Mouse (Mus musculus): ENCODE results near the gene Arl14ep. TPM values are rescaled to one million over a fixed set of nuclear protein-coding genes. Genes with fewer than 3 reads are reported as not detected.
"Not testable (repeated sequence)": the region's sequence is repeated elsewhere in the genome, so short reads cannot be mapped to it uniquely, and the experiment has no call there.

The Arl14ep gene
- total RNA-seq (2015): 31.8 and 33.7 TPM in 2 replicates
- total RNA-seq (2017): 33.2 and 33.3 TPM in 2 replicates

DNA sequence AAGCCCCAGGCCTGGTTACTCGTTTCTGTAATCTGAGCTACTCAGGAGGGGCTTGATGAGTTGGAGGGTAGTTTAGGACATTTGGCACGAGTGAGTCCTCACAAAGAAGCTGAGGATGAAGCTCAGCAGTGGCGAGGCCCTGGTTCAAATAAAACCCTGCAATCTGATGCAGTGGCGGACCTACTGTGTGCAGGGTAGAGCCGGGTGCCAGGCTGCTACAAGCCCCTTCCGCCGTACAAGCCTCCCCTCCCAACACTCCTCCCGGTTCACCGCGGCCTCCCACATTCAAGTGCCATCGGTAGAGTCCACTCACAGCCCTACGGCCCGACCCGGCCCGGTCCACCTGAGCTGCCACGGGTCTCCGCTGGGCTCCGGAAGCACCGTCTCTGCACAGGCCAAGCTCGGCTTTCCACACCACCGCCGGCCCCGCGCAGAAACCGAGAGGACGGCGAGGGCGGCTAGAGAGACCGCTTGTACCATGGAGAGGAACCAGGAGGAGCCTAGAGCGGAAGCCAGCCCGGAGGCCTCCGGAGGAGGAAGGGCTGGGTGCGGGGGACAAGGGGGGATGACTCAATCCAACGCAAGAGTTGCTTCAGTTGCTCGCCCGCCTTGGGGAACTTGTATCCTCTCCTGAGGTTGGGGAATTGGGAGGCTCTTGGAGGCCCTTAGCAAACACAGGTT lies at the start of gene Arl14ep:
Gene Arl14ep, minus strand, starts transcription at position 466 of the 681 bp plus-strand sequence.
- ATAC-seq (replicated peaks; ENCODE audit: poor library complexity): peak; percentile 98

DNA sequence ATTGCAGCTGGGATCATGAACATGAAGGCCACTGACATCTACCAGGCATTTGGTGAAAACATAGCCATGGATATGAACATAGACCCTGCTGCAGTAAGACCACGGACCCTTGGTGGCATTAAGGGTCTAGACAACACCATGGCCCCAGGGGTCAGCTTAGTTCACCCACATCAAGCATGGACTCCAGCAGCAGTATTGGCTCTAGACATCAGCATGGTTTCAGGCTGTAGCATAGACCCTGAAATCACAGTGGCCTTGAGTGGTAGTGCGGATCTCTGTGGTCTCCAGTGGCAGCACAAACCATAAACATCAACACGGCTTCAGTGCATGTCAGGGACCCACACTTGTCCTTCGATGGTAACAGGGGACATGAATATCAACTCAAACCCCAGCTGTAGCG lies 48.5 kb upstream of the Arl14ep start:
- no peak for ATAC-seq (replicated peaks; ENCODE audit: poor library complexity)

DNA sequence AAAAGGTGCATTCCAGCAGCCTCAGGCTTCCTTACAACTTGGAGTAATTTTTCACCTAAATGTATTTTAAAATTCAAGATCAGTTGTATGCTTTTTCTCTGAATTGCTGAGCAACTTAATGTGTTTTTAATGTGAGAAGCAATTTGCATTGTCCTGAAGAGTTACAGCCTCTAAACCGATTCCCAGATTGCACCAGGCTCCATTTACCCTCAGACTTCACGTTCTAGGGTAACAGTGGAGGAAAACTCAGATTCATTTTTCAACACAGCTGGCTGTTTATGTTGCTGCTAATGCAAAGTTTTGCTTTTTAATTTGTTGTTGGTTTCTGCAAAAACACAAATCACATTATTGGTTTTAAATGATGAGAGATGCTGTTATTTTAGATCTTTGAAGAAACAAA lies 45.1 kb upstream of the Arl14ep start:
- no peak for ATAC-seq (replicated peaks; ENCODE audit: poor library complexity)

DNA sequence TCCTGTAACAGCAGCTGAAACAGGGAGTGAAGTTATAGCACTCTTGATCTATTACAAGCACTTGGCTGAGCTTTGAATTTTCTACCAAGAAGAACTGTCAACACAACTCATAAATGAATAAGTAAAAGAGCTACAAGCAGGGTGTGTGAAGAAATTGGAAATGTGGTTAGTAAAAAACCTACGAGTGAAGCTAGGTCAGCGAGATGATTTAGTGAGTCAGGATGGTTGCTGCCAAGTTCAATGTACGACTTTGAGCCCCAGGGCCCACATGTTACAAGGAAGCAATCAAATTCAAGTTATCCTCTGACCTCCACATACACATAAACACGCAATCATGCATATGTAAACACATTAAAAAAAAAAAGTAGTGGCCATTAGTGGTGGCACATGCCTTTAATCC lies 38.9 kb upstream of the Arl14ep start:
- no peak for ATAC-seq (replicated peaks; ENCODE audit: poor library complexity)

DNA sequence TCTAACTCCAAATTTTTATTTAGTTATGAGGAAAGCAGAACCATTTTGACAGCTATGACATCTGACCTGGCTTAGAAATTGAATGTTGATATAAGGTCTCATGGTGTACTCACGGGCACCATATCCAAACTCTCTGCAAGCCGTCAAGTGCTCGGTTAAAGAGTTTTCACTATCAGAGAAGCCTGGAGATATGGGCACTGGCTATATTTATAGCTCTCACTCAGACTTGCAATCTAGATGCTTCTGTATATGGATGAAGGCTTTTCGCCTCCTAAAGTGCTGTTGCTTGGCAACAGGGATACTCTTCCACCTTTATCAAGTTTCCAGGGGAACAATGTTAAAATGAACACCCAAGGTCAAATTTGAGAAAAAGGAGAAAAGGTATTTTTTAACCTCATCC lies 38.1 kb upstream of the Arl14ep start:
- ATAC-seq (replicated peaks; ENCODE audit: poor library complexity): no peak

DNA sequence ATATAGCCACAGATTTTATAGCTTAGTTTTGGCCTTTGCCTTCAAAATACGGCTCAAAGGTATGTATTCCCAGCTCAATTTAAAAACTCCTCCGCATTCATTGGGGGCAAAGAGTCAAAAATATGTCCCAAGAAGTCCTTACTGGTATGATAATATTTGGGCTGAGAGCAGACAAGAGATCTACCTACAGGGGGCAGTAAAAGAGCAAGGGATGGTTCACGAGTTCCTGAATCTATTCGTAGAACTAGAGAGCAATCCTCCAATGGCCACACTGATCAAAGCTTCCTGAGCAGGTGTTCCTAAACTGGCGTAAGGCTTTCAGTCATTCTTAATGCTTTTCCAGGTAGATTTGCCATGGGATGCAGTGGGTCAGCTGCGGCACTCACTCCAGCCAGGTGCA lies 35.9 kb upstream of the Arl14ep start:
- ATAC-seq (replicated peaks; ENCODE audit: poor library complexity): no peak

DNA sequence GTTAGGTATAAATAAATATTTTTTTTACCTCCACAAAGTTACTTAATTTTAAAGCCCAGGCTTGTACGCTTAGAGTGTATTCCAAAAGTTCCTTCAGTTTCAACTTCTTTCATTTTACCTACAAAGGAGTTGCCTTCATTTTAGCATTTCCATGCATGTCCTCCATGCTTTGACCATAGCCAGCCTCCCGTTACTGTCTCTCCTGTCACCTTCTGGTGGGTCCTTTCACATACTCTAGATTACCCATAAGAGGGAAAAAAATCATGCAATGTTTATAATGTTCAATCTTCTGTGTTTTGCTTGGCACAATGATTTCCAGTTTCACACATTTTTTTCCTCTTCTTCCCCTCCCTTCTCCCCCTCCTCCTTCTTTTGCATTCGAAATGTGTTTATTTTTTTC lies 32.2 kb upstream of the Arl14ep start:
- no peak for ATAC-seq (replicated peaks; ENCODE audit: poor library complexity)

DNA sequence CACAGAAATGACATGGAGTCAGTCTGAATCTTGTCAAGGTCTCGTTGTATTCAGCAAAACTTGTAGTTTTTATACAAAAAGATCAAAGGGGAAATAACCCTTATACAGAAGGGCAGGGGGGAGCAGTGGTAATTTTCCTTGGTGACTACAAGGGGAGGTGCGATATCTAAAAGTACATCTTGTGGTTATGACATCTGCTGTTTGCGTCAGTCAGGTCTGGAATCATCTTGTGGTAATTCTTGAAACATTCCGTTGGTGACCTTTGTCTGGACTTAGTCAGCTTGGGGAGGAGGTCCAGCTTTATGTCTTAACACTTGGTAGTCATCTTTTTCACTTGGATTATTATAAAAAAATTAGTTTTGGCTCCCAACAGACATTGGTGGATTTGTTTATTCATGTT lies 31.7 kb upstream of the Arl14ep start:
- ATAC-seq (replicated peaks; ENCODE audit: poor library complexity): not testable (repeated sequence)

DNA sequence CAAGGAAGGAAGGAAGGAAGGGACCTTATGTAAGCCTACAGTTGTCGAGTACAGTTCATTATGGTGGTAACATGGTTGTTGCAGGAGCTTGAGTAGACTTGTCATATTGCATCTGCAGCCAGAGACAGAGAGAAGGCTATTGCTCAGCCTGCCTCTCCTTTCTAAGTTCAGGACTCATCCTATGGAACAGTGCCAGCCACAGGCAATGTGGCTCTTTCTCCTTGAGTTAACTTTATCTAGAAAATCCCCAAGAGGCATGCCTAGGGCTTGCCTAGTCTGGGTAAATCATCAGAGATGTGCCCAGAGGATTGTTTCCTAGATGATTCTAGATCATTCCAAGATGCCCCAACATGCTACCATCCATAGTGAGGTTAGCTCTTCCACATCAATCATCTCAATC lies 17.0 kb upstream of the Arl14ep start:
- ATAC-seq (replicated peaks; ENCODE audit: poor library complexity): no peak

DNA sequence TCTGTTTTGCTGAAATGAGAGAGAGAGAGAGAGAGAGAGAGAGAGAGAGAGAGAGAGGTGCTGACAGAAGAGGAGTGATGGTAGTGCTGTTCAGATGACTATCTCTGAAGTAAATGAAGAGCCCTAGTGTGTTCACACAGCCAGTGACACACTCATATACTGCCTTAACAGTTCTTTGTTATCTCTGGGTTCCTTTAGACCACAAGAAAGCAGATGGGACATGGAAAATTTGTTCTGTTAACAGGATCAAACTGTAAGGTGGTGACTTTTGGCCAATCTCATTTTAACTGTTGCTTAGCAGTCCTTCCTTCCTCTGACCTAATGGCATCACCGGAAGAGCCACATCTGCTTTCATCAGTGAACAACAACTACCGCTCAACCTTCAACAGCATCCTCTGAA lies 10.7 kb upstream of the Arl14ep start:
- no peak for ATAC-seq (replicated peaks; ENCODE audit: poor library complexity)

DNA sequence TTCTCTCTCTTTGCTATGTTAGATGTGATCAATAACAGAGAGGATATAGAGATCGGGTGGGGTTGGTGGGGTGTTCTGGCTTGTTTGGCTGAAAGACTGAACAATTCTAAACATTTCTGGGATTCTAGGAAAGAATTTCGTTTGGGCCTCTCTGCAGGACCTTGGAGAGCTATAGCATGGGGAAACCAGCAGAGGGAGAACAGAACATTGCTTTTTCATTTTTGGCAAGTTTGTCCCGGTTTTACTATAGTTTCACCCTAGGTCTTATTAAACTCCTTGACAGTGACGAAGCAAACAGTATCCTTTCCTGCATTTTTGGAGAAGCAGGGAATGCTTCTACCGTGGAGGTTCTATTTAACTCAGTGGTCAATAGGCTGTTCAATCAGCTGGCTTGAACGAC lies 8.3 kb upstream of the Arl14ep start:
- no peak for ATAC-seq (replicated peaks; ENCODE audit: poor library complexity)

DNA sequence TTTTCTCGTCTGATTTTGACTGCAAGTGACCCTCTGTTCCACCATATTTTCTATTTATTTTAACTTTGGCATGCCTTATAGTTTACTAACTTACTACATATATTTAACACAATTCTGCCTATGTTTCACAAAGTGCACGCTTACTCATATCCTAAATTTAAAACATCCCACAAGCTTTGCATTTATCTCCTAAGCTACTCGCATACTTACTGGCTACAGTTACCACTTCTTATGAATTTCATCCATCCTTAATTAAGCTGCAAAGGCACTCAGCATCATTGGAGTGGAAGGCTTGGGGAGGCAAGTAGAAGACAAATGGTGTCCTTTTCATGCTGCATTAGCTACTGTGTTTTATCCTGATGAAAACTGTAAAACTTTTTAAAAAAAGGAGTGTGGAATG lies 2.2 kb upstream of the Arl14ep start:
- no peak for ATAC-seq (replicated peaks; ENCODE audit: poor library complexity)

DNA sequence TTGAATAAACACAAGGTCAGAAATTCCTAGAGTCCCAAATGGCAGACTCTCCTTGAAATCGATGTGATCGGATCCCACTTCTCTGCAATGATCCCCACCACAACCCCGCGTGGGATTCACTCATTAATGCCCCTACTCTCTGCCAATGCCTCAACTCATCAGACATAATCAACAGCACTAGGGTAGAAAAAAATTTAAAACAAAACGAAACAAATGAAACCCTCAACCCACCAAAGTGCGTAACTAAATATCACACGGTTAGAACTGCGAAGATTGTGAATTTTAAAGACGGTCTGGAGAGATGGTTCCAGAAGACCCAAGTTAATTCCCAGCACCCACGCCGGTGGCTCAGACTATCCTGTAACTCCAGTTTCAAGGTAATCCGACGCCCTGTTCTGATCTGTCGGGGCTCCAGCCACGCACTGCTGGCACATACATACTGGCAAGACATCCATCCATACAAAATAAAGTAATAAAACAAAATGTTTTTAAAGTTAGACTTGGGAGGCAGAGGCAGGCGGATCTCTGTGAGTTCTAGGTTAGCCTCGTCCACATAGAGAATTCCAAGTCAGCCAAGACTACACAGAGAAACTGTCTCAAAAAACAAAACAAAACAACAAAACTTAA lies 779 bp downstream of the Arl14ep start:
- ATAC-seq (replicated peaks; ENCODE audit: poor library complexity): no peak

DNA sequence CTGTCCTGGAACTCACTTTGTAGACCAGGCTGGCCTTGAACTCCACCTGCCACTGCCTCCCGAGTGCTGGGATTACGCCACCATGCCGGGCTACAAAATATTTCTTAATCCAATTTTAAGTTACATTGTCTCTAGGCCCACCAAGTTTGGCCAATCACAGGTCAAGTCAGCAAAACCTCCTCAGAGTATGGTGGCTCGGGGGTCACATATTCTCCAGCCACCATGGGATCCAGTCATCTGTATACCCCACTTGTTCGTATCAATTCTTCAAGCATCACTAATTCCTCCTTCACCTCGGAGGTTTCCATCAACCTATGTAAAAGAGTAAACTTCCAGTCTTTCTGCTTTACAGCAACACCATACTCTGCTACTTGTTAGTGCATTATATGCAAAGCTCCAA lies 1.4 kb downstream of the Arl14ep start:
- ATAC-seq (replicated peaks; ENCODE audit: poor library complexity): no peak

DNA sequence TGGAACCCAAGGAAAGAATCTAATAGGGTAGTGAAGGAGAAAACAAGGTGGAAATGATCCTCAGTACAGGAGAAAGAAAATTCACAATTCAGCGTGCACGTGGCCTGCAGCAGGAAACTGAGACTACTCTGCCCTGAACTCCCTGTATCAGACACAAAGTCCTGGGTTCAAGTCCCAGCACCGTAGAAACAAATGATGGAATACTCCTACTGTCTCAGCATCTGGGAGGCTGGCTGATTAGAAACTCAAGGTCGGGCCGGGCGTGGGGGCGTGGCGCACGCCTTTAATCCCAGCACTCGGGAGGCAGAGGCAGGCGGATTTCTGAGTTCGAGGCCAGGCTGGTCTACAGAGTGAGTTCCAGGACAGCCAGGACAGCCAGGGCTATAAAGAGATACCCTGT lies 3.3 kb downstream of the Arl14ep start:
- ATAC-seq (replicated peaks; ENCODE audit: poor library complexity): no peak

DNA sequence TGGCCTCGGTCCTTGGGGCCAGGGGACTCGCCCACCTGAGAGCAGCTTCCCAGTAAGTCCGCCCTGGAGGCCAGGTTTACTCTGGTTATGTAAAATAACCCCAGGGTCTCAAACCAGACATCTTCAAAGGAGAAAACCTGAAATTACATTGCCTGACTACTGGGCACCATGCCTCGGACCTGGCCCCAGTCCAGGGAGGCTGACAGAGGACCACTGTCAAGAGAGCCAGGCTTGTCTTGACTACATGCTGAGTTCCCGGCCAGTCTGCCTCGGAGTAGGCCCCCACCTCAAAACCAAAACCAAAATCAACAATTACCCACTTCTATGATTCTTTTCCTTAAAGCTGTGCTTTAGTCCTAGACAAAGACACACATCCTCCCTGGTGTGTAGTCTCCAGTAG lies 5.9 kb downstream of the Arl14ep start:
- no peak for ATAC-seq (replicated peaks; ENCODE audit: poor library complexity)

DNA sequence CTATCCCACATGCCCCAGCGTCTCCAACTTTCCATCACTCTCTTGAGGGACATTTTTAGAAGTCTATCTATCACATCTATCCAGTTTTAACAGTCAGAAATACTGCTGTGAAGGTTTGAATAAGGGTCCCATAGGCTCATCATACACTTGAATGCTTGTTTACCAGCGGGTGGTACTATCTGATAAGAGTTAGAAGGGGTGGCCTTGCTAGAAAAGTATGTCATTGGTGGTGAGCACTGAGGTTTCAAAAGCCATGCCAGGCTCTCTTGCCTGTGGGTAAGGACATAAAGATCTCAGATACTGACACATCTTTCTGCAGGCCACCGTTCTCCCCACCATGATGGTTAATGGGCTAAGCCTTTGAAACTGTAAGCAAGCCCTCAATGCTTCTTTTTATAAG lies 10.7 kb downstream of the Arl14ep start:
- ATAC-seq (replicated peaks; ENCODE audit: poor library complexity): no peak

DNA sequence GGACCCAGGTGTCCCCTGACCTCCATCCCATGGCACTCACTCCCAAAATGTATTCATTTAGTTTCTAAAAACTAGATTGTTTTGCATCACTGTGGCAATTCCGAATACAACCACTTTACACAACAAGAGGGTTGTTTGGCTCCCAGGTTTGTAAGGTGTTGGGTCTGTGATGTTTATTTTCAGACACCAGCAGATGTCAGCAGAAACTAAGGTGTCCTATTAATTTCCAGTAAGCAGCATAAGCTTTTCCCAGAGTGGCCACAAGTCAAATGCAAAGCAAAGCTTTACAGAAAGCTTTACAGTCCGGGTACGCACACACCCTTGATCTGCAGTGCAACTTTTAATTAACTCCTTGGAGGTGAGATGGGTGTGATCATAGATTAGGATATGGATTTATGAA lies 12.6 kb downstream of the Arl14ep start:
- no peak for ATAC-seq (replicated peaks; ENCODE audit: poor library complexity)

DNA sequence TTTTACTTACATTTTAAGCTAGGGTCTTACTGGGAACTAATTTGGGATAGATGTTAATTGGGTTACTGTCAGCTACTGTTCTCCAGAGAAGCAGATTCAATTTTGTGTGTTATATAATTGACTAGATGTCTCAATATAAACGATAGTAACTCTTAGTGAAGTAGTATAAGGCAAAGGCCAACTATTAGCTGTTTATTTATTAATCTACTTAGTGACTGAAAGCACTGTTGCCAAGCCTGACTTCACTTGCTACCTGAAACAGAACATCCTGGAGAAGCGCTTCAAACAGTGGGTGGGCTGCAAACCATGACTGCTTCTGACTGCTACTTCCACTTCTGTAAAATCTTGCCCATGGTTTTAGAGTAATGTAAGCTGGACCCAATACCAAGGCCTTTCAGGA lies 13.2 kb downstream of the Arl14ep start:
- no peak for ATAC-seq (replicated peaks; ENCODE audit: poor library complexity)

DNA sequence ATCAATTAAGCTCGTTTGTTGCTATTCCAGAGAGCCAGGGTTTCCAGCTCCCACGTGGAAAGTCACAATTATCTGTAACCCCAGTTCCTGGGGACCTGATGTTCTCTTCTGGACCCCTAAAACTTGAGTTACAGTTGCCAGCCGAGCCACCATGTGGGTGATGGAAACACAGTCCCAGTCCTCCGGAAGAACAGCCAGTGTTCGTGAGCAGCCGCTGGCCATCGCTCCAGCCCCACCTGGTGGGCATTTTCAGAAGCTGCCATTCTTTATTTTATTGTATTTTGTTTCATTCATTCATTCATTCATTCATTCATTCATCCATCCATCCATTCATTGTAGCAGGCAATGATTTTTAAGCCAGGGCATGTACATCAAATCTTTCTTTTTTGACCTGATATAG lies 14.0 kb downstream of the Arl14ep start:
- peak; percentile 70 for ATAC-seq (replicated peaks; ENCODE audit: poor library complexity)

DNA sequence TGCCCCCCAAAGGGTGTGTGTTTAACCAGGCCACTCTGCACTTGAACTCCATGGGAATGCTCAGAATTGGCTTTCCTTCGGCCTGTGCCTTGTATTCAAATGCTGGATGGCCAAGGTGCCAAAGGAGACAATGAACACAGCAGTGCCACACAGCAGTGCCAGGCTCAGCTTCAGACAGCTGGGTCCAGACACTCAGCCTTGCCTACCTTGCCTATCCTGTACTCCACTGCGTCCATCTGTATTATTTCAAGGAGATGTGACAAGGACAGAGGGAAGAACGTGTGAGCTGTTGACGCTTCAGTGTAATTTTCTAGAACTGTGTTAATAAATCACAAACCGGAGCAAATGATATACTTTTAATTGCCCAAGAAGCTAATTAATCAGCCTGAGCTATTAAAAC lies 14.8 kb downstream of the Arl14ep start:
- no peak for ATAC-seq (replicated peaks; ENCODE audit: poor library complexity)

DNA sequence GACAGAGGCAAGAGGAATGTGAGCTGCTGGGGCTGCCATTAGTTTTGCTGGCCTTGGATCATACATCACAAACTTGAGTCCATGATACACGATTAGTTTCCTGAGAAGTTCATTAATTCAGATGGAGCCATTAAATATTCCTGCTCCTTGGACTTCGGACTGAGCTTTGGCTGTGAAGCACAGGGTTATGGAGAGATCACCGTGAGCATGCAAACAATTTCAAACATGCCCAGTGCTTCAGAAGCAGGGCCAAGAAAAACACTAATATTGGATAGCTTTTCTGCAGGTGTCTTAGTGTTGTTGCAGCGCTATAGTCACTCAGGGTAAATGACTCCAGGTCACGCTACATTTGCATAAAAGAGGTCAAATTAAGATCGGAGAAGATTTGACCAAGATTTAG lies 15.3 kb downstream of the Arl14ep start:
- no peak for ATAC-seq (replicated peaks; ENCODE audit: poor library complexity)

DNA sequence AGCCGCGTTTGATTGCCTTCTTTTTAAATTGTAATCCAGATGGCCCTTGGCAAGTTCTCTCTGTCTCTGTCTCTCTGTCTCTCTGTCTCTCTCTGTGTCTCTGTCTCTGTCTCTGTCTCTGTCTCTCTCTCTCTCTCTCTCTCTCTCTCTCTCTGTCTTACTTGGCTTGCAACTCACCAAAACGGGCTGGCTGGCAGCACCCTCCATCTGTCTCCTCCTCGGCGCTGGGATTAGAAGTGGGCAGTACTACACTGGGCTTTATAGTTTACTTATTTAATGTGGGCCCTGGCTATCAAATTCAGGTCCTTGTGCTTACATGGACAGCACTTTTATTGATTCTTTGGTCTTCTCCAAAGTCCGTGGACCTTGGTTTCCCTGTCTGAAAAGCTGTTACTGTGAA lies 18.1 kb downstream of the Arl14ep start:
- no peak for ATAC-seq (replicated peaks; ENCODE audit: poor library complexity)

Measured in megakaryocyte progenitor cell, adult 5-6 weeks (primary cell).